Comparison of ENCODE assay signal across 7 mouse cellular contexts in genomic region chr3:98941066-98941551, GRCm38 (mm10). TPM values are rescaled to one million over a fixed set of nuclear protein-coding genes. Genes with fewer than 3 reads are reported as not detected.
A peak's percentile ranks its signal among the peaks of the same experiment; 100 is the strongest.
DNase-seq lines count a peak whose midpoint lies in the region; ATAC-seq lines count a peak whose summit lies in the region.

No protein-coding gene starts in this region.

- H3K36me3 ChIP-seq in lung, embryonic 16.5 days (ENCODE audit: control insufficient read depth, insufficient read depth, low read length), result no peaks in the 10 kb centered on the region
- no peaks in the 10 kb centered on the region for H3K36me3 ChIP-seq in forebrain, embryonic 14.5 days (ENCODE audit: control insufficient read depth, insufficient read depth, low read length)
- H3K36me3 ChIP-seq in limb, embryonic 13.5 days, result no peaks in the 10 kb centered on the region
- no peaks in the 10 kb centered on the region for H3K36me3 ChIP-seq in stomach, embryonic 14.5 days (ENCODE audit: control insufficient read depth, insufficient read depth, low read length)

- H3K4me1 ChIP-seq in lung, embryonic 16.5 days (replicated peaks; ENCODE audit: control insufficient read depth, insufficient read depth, low read length), result no peaks in the 10 kb centered on the region
- peaks cover 9% of the 10 kb centered on the region for H3K4me1 ChIP-seq in forebrain, embryonic 14.5 days (ENCODE audit: control insufficient read depth, insufficient read depth, low read length)
- peaks cover 16% of the 10 kb centered on the region for H3K4me1 ChIP-seq in limb, embryonic 13.5 days
- H3K4me1 ChIP-seq in stomach, embryonic 14.5 days (ENCODE audit: control insufficient read depth, insufficient read depth, low read length), result 0 out of 2 replicates have a peak, but pooled peaks cover 7% of the 10 kb centered on the region

- no peak for DNase-seq in lung, adult 18-20 months
- peak; percentile 41 for DNase-seq in forebrain, embryonic 14.5 days (ENCODE audit: low spot score)
- no peak for DNase-seq in spleen, postnatal 10 days (ENCODE audit: low spot score in 2 of 2)
- DNase-seq in kidney, postnatal 14 days, result no peak

- no peak for ATAC-seq in lung, embryonic 16.5 days (ENCODE audit: low read depth)
- peak; percentile 82 for ATAC-seq in forebrain, embryonic 14.5 days
- ATAC-seq in limb, embryonic 13.5 days (ENCODE audit: low FRiP score, low read depth), result 0 out of 2 replicates have a peak, but pooled peaks have one; percentile 59
- 0 out of 2 replicates have a peak, but pooled peaks have one; percentile 56 for ATAC-seq in stomach, embryonic 14.5 days (ENCODE audit: insufficient number of reproducible peaks, insufficient read depth, low FRiP score, low read depth)

- peak overlapping the region; percentile 31 for H3K4me3 ChIP-seq in lung, embryonic 16.5 days (ENCODE audit: low read length)
- peak overlapping the region; percentile 11 for H3K4me3 ChIP-seq in forebrain, embryonic 14.5 days (ENCODE audit: low read depth, low read length)
- peak overlapping the region; percentile 39 for H3K4me3 ChIP-seq in limb, embryonic 13.5 days
- H3K4me3 ChIP-seq in stomach, embryonic 14.5 days (ENCODE audit: low read depth, low read length), result peak overlapping the region; percentile 21

- no peak overlapping the region for H3K27ac ChIP-seq in lung, embryonic 16.5 days (ENCODE audit: low read length)
- no peak overlapping the region for H3K27ac ChIP-seq in forebrain, embryonic 14.5 days (ENCODE audit: low read depth, low read length)
- H3K27ac ChIP-seq in limb, embryonic 13.5 days, result no peak overlapping the region
- no peak overlapping the region for H3K27ac ChIP-seq in stomach, embryonic 14.5 days (ENCODE audit: low read length)

- no peaks in the 10 kb centered on the region for H3K9me3 ChIP-seq in lung, embryonic 16.5 days (ENCODE audit: control insufficient read depth, low read length)
- H3K9me3 ChIP-seq in forebrain, embryonic 14.5 days (replicated peaks; ENCODE audit: control insufficient read depth, low read length), result no peaks in the 10 kb centered on the region
- H3K9me3 ChIP-seq in limb, embryonic 13.5 days, result no peaks in the 10 kb centered on the region
- H3K9me3 ChIP-seq in stomach, embryonic 14.5 days (ENCODE audit: control insufficient read depth, low read depth, low read length), result no peaks in the 10 kb centered on the region

- 3% methylated on average over 24 of the region's 24 CpGs for WGBS in lung, embryonic 16.5 days
- WGBS in forebrain, embryonic 14.5 days, result 16% methylated on average over 24 of the region's 24 CpGs
- 2% methylated on average over 24 of the region's 24 CpGs for whole genome bisulfite sequencing in limb, embryonic 13.5 days
- WGBS in stomach, embryonic 14.5 days, result 2% methylated on average over 24 of the region's 24 CpGs

- peak overlapping the region; percentile 54 for H3K4me2 ChIP-seq in lung, embryonic 16.5 days (ENCODE audit: low read depth, low read length)
- H3K4me2 ChIP-seq in forebrain, embryonic 14.5 days (ENCODE audit: low read length), result peak overlapping the region; percentile 50
- H3K4me2 ChIP-seq in limb, embryonic 13.5 days (replicated peaks), result peak overlapping the region; percentile 70
- peak overlapping the region; percentile 51 for H3K4me2 ChIP-seq in stomach, embryonic 14.5 days (replicated peaks; ENCODE audit: low read depth, low read length)

- peak overlapping the region; percentile 15; the same call in 1 of the 2 replicates for H3K9ac ChIP-seq in lung, embryonic 16.5 days (ENCODE audit: low read length)
- peak overlapping the region; percentile 13; the same call in 1 of the 2 replicates for H3K9ac ChIP-seq in forebrain, embryonic 14.5 days (ENCODE audit: low read length)
- H3K9ac ChIP-seq in limb, embryonic 13.5 days, result peak overlapping the region; percentile 43; the same call in 1 of the 2 replicates
- no peak overlapping the region for H3K9ac ChIP-seq in stomach, embryonic 14.5 days (replicated peaks; ENCODE audit: low read depth, low read length)

- H3K27me3 ChIP-seq in lung, embryonic 16.5 days (ENCODE audit: control insufficient read depth, insufficient read depth, low read depth, low read length), result no peaks in the 10 kb centered on the region
- no peaks in the 10 kb centered on the region for H3K27me3 ChIP-seq in forebrain, embryonic 14.5 days (replicated peaks; ENCODE audit: control insufficient read depth, insufficient read depth, low read length)
- peaks cover 6% of the 10 kb centered on the region; the same call in 1 of the 2 replicates for H3K27me3 ChIP-seq in limb, embryonic 13.5 days
- no peaks in the 10 kb centered on the region for H3K27me3 ChIP-seq in stomach, embryonic 14.5 days (ENCODE audit: control insufficient read depth, insufficient read depth, low read length)

RNA-seq across cellular contexts. Expression of gene Hao2, which starts 48.1 kb away (rescaled TPM):
- 0.09 and 0.47 TPM in 2 replicates for polyA plus RNA-seq in lung, embryonic 16.5 days (2015; fragmentation: Nextera tagmentation; extraction: Ambion mirVana)
- polyA plus RNA-seq in forebrain, embryonic 14.5 days (2014; fragmentation: Nextera tagmentation; extraction: Ambion mirVana), result not detected in 2 replicates
- 0.06 and 0.15 TPM in 2 replicates for polyA plus RNA-seq in limb, embryonic 13.5 days (2015; fragmentation: Nextera tagmentation; extraction: Ambion mirVana)
- polyA plus RNA-seq in stomach, embryonic 14.5 days (2014; fragmentation: Nextera tagmentation; extraction: Ambion mirVana), result not detected in 2 replicates
